Mouse (Mus musculus) CH12.LX (cell line): ENCODE measurements around the gene Spata48. TPM values are rescaled to one million over a fixed set of nuclear protein-coding genes. Genes with fewer than 3 reads are reported as not detected.

Source experiments
- DNase-seq: peaks from one replicate; pipeline ENCODE4 v3.0.0-alpha.2; 2013; ENCODE audit errors: extremely low read depth
- H3K27ac ChIP-seq: 2 replicates; pipeline ENCODE4 v1.5.1; 2012; ENCODE audit warnings: low read depth, mild to moderate bottlenecking, control low read depth, moderate library complexity; ENCODE audit not compliant: insufficient read depth
- H3K27me3 ChIP-seq: replicated peaks from 2 replicates; pipeline ENCODE3; 2012; ENCODE audit warnings: inconsistent platforms
- H3K36me3 ChIP-seq, 2 experiments: replicated peaks in 1 of 2; 2 replicates each; pipeline versions ENCODE3 to v1.6.1; 2012; ENCODE audit warnings: inconsistent platforms in 1 of 2, low read length in 1 of 2, mild to moderate bottlenecking in 1 of 2, mixed read lengths in 1 of 2, moderate library complexity in 1 of 2; ENCODE audit not compliant: control insufficient read depth in 1 of 2, insufficient read depth in 1 of 2
- H3K4me1 ChIP-seq, 2 experiments: 2 replicates each; pipeline ENCODE4 v1.6.1; 2012; ENCODE audit warnings: inconsistent platforms in 1 of 2, moderate library complexity in 1 of 2; ENCODE audit not compliant: insufficient read depth in 2 of 2, control insufficient read depth in 1 of 2
- H3K4me2 ChIP-seq: 2 replicates; pipeline ENCODE4 v1.6.1; 2012; ENCODE audit warnings: low read depth, mild to moderate bottlenecking, control low read depth; ENCODE audit not compliant: poor library complexity, insufficient read depth, severe bottlenecking
- H3K4me3 ChIP-seq, 3 experiments: fragments of 150-350 bp in 1 of 3; sonication (generic) in 1 of 3; replicated peaks in 1 of 3; 2 replicates each; pipeline versions ENCODE3 to v1.5.1; 2011 to 2012; ENCODE audit warnings: low read depth in 2 of 3, low read length in 2 of 3, mild to moderate bottlenecking in 2 of 3, moderate library complexity in 2 of 3, control low read depth in 1 of 3, improper control_type of control experiment in 1 of 3, inconsistent platforms in 1 of 3, mixed read lengths in 1 of 3; ENCODE audit not compliant: poor library complexity in 1 of 3
- H3K79me2 ChIP-seq: replicated peaks from 2 replicates; pipeline ENCODE4 v1.6.1; 2012; ENCODE audit warnings: mild to moderate bottlenecking, moderate library complexity; ENCODE audit not compliant: control insufficient read depth, poor library complexity, insufficient read depth, severe bottlenecking; ENCODE audit errors: extremely low read depth
- H3K9ac ChIP-seq: 2 replicates; pipeline ENCODE4 v1.6.1; 2012; ENCODE audit warnings: low read depth, mild to moderate bottlenecking, control low read depth, moderate library complexity; ENCODE audit not compliant: insufficient read depth
- H3K9me3 ChIP-seq: replicated peaks from 2 replicates; pipeline ENCODE3; 2012; ENCODE audit warnings: low read length, inconsistent platforms, mixed read lengths
- CHD1 ChIP-seq: IDR thresholded peaks from 2 replicates; pipeline ENCODE4 v1.6.1; 2012; ENCODE audit warnings: low read depth, low read length, improper control_type of control experiment, inconsistent platforms
- CHD2 ChIP-seq: IDR thresholded peaks from 2 replicates; pipeline ENCODE4 v1.6.1; 2011; ENCODE audit warnings: low read length, improper control_type of control experiment
- E2F4 ChIP-seq: IDR thresholded peaks from 2 replicates; pipeline ENCODE4 v1.6.1; 2011; ENCODE audit warnings: low read depth, low read length, improper control_type of control experiment; ENCODE audit not compliant: insufficient replicate concordance
- ELF1 ChIP-seq: IDR thresholded peaks from 2 replicates; pipeline ENCODE4 v1.6.1; 2014; ENCODE audit warnings: low read depth, mild to moderate bottlenecking, inconsistent platforms, low read length, improper control_type of control experiment
- GABPA ChIP-seq: IDR thresholded peaks from 2 replicates; pipeline ENCODE4 v1.6.1; 2012; ENCODE audit warnings: low read depth, low read length, improper control_type of control experiment, inconsistent platforms; ENCODE audit not compliant: insufficient replicate concordance
- IRF4 ChIP-seq: IDR thresholded peaks from 2 replicates; pipeline ENCODE4 v1.6.1; 2014; ENCODE audit warnings: low read depth, mild to moderate bottlenecking, inconsistent platforms, low read length, improper control_type of control experiment
- JUN ChIP-seq: IDR thresholded peaks from 2 replicates; pipeline ENCODE4 v1.6.1; 2011; ENCODE audit warnings: low read depth, mild to moderate bottlenecking, low read length, improper control_type of control experiment, moderate library complexity; ENCODE audit not compliant: insufficient read depth
- MEF2A ChIP-seq: IDR thresholded peaks from 2 replicates; pipeline ENCODE4 v1.6.1; 2014; ENCODE audit warnings: low read depth, mild to moderate bottlenecking, inconsistent platforms, low read length, improper control_type of control experiment, borderline replicate concordance
- NELFE ChIP-seq: IDR thresholded peaks from 2 replicates; pipeline ENCODE4 v1.6.1; 2011; ENCODE audit warnings: low read depth, low read length, improper control_type of control experiment
- NRF1 ChIP-seq: IDR thresholded peaks from 2 replicates; pipeline ENCODE4 v1.6.1; 2014; ENCODE audit warnings: low read depth, mild to moderate bottlenecking, inconsistent platforms, low read length, improper control_type of control experiment, moderate library complexity
- POLR2A ChIP-seq: IDR thresholded peaks from 2 replicates; pipeline ENCODE4 v1.6.1; 2011; ENCODE audit warnings: low read depth, mild to moderate bottlenecking, improper control_type of control experiment, low read length
- POLR2AphosphoS2 ChIP-seq: IDR thresholded peaks from 2 replicates; pipeline ENCODE4 v1.6.1; 2011; ENCODE audit warnings: low read depth, low read length, improper control_type of control experiment
- RCOR1 ChIP-seq: conservative IDR thresholded peaks from 2 replicates; pipeline ENCODE4 v1.6.1; 2012; ENCODE audit warnings: low read depth, mild to moderate bottlenecking, inconsistent platforms, low read length, improper control_type of control experiment
- ZC3H11A ChIP-seq: IDR thresholded peaks from 2 replicates; pipeline ENCODE4 v1.6.1; 2012; ENCODE audit warnings: low read depth, mild to moderate bottlenecking, inconsistent platforms, low read length, improper control_type of control experiment
- ZNF384 ChIP-seq: IDR thresholded peaks from 2 replicates; pipeline ENCODE4 v1.6.1; 2012; ENCODE audit warnings: low read depth, low read length, improper control_type of control experiment, inconsistent platforms
- dilution Hi-C: fragments of 300-500 bp; cut with MboI; formaldehyde crosslinking; loops from 2 replicates; pipeline ENCODE4 v1.14.3; 2020; ENCODE audit warnings: low sequenced_read_pairs; ENCODE audit not compliant: extremely low pct_unique_long_range_greater_than_20kb, extremely low pct_ligation_motif_present
- in situ Hi-C: fragments of 300-500 bp; cut with MboI; formaldehyde crosslinking; loops from 3 replicates; pipeline ENCODE4 v1.14.3; 2019; ENCODE audit warnings: low sequenced_read_pairs, low pct_ligation_motif_present, low pct_unique_long_range_greater_than_20kb, mixed read lengths
- polyA plus RNA-seq: library from polyadenylated mRNA; unstranded; fragments of >175 nt; gene quantifications from 2 replicates; pipeline ENCODE4 v1.2.1, GENCODE M21; 2012; ENCODE audit warnings: low read depth; ENCODE audit not compliant: insufficient read length
- total RNA-seq, 2 experiments: library from RNA; depleted of rRNA; stranded (reverse); fragments of 300-350 nt in 1 of 2; fragments of >200 nt in 1 of 2; gene quantifications; 2 replicates each; pipeline ENCODE4 v1.2.3; 2012 to 2014

The Spata48 gene
- total and polyA plus RNA-seq, 3 experiments, result 0.42 to 0.51 (median 0.44) TPM

DNA sequence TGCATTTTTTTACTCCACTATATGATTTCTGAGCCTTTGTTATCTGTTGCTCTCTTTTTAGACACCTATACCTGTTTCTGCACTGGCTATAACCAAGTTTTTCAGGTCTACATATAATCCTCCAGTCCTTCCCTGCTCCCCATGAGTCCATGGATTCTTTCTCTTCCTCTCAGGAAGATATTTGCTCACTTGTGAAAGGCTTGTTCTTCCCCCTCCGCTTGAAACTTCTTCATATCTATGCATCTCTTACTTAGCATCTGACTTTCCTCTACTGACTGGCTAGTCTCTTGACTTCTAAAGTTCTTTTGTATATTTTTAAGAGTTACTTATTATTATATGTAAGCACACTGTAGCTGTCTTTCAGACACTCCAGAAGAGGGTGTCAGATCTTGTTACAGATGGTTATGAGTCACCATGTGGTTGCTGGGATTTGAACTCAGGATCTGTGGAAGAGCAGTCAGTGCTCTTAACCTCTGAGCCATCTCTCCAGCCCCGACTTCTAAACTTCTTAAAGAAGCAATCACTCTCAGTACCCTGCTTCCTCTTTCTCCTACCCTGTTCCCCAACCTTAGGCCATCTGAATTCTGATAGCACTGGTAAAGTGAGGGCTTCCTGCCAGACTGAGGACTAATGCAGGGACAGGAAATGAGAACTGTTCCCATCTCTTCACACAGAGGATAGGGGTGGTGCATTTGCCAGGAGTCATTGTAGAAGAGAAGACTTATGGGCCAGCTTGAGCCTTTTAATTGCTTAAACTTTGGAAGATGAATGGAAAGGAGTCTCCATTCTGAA, 51.3 kb downstream of the Spata48 start:
- Histone ChIP-seq H3K4me2 (no peak overlapping the region), H3K79me2 (no peaks in the 10 kb centered on the region), H3K9me3 (peaks cover 7% of the 10 kb centered on the region), H3K36me3 (no peaks in the 10 kb centered on the region), H3K27me3 (no peaks in the 10 kb centered on the region), H3K27ac (no peak overlapping the region), H3K4me1 (peaks cover 17 to 82% of the 10 kb centered on the region in 2 experiments), H3K4me3 (no peak overlapping the region), H3K9ac (no peak overlapping the region)
- dilution Hi-C loops, result no loop called here
- TF ChIP-seq GABPA (no peak), POLR2AphosphoS2 (no peak), CHD2 (no peak), NRF1 (no peak), ZC3H11A (no peak), ELF1 (no peak), E2F4 (no peak), CHD1 (no peak), IRF4 (no peak), JUN (no peak), POLR2A (no peak)
- no peak for DNase-seq
- in situ Hi-C loops, result no loop called here

DNA sequence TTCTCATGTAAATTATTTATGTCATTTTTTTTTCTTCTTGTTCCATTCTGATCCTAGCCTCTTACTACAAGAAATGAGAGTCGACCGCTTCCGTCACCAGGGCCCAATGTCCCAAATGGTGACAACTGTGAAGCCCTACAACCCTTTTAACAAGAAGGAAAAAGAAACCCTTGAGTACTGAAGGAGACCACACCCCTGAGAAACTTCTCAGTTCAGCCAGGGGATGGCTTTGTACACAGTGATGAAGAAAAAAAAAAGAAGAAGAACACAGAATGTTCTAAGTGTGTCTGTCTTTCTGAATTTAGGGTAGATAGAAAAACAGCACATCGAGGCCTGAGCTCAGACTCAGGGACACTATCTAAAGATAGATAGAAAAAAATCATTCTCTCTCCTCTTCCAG, 53.0 kb downstream of the Spata48 start:
- Histone ChIP-seq H3K27ac (no peak overlapping the region), H3K4me1 (peaks cover 20 to 78% of the 10 kb centered on the region in 2 experiments), H3K4me2 (no peak overlapping the region), H3K36me3 (no peaks in the 10 kb centered on the region), H3K9me3 (peaks cover 7% of the 10 kb centered on the region), H3K79me2 (no peaks in the 10 kb centered on the region), H3K9ac (no peak overlapping the region), H3K27me3 (no peaks in the 10 kb centered on the region), H3K4me3 (no peak overlapping the region)
- DNase-seq, result no peak
- no peak for TF ChIP-seq RCOR1
- dilution Hi-C loops, result no loop called here
- in situ Hi-C loops, result no loop called here

DNA sequence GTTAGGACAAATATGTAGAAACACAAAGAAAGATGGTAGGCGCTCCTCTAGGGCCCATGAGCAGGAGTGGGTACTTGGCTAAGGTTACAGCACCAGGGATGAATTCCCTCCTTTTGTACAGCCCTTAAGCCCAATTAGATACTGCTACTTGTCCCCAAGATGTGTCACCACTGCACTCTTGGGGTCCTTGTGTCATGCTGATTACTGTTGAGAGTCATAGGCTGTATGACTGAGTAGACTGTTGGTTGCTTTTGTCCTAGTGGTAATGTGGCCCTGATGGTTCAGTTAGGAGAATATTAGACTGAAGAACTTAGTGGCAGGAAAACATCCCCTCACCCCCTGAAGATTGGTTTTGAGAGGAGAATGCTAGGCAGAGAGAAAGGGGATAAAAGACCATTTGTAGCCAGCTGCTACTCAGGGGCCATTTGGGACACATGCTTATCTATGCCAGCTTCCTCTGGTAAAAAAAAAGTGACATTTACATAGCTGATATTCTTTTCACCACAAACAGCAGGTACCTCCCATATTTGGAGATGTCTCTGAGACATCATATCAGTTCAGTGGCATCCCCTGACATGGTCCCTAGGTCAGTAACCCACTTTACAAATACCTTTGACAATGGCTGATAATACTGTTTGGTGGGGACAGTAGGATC, 56.0 kb downstream of the Spata48 start:
- H3K4me1 ChIP-seq, result peaks cover 27 to 81% of the 10 kb centered on the region in 2 experiments
- dilution Hi-C loops, result no loop called here
- TF ChIP-seq NRF1 (no peak), ZNF384 (peak; percentile 64), NELFE (no peak), RCOR1 (no peak), MEF2A (no peak)
- TF ChIP-seq, all 38 proteins: peak for 1
- no peaks in the 10 kb centered on the region for H3K36me3 ChIP-seq
- no peak overlapping the region for H3K9ac ChIP-seq
- no peak overlapping the region for H3K27ac ChIP-seq
- in situ Hi-C loops, result no loop called here
- peaks cover 7% of the 10 kb centered on the region for H3K9me3 ChIP-seq
- no peaks in the 10 kb centered on the region for H3K79me2 ChIP-seq
- no peak overlapping the region for H3K4me3 ChIP-seq
- DNase-seq, result no peak
- H3K27me3 ChIP-seq, result no peaks in the 10 kb centered on the region
- no peak overlapping the region for H3K4me2 ChIP-seq
